ENCODE assay signal across 17 mouse cellular contexts in genomic region chr1:40106719-40107118, GRCm38 (mm10). TPM values are rescaled to one million over a fixed set of nuclear protein-coding genes. Genes with fewer than 3 reads are reported as not detected.
DNase-seq lines count a peak whose midpoint lies in the region; ATAC-seq and TF ChIP-seq lines count a peak whose summit lies in the region.
"Had no signal": no experiment of that assay in that cellular context is flagged by ENCODE, and none has a peak within 500 bp of the region (broad histone marks: within the 10 kb centered on the region; RNA-seq: fewer than 3 reads in every experiment).

No protein-coding gene starts in this region.

- TF ChIP-seq CTCF in stomach, postnatal 0 days (IDR thresholded peaks at IDR 0.05; ENCODE audit: low read depth) = no peak

- H3K4me2 ChIP-seq in heart, embryonic 11.5 days = no peak overlapping the region
- H3K4me2 ChIP-seq in lung, embryonic 16.5 days (ENCODE audit: low read depth, low read length) = no peak overlapping the region
- no peak overlapping the region for H3K4me2 ChIP-seq in stomach, postnatal 0 days (replicated peaks; ENCODE audit: low read depth)
- H3K4me2 ChIP-seq: liver, embryonic 15.5 days; neural tube, embryonic 12.5 days had no signal

- no peak overlapping the region for H3K27ac ChIP-seq in heart, embryonic 11.5 days (ENCODE audit: low read depth, low read length)
- no peak overlapping the region for H3K27ac ChIP-seq in lung, embryonic 16.5 days (ENCODE audit: low read length)
- H3K27ac ChIP-seq in stomach, postnatal 0 days (replicated peaks) = 0 out of 2 replicates have a peak overlapping the region, but pooled peaks have one; percentile 45
- H3K27ac ChIP-seq: liver, embryonic 15.5 days; neural tube, embryonic 12.5 days had no signal

- no peak overlapping the region for H3K9ac ChIP-seq in heart, embryonic 11.5 days (ENCODE audit: low read depth, low read length)
- H3K9ac ChIP-seq in lung, embryonic 16.5 days (ENCODE audit: low read length) = no peak overlapping the region
- no peak overlapping the region for H3K9ac ChIP-seq in stomach, postnatal 0 days (ENCODE audit: low read length)
- H3K9ac ChIP-seq: liver, embryonic 15.5 days; neural tube, embryonic 12.5 days had no signal

- no peaks in the 10 kb centered on the region for H3K4me1 ChIP-seq in heart, embryonic 11.5 days (ENCODE audit: control insufficient read depth, insufficient read depth, low read length)
- H3K4me1 ChIP-seq in lung, embryonic 16.5 days (replicated peaks; ENCODE audit: control insufficient read depth, insufficient read depth, low read length) = no peaks in the 10 kb centered on the region
- no peaks in the 10 kb centered on the region for H3K4me1 ChIP-seq in stomach, postnatal 0 days (replicated peaks; ENCODE audit: control insufficient read depth, insufficient read depth)
- H3K4me1 ChIP-seq: liver, embryonic 15.5 days; neural tube, embryonic 12.5 days had no signal

- no peak for ATAC-seq in heart, embryonic 11.5 days (replicated peaks; ENCODE audit: insufficient number of reproducible peaks, low FRiP score, low TSS enrichment)
- ATAC-seq in lung, embryonic 16.5 days (ENCODE audit: low read depth) = peak; percentile 69; the same call in 1 of the 2 replicates
- ATAC-seq in stomach, postnatal 0 days (ENCODE audit: low FRiP score, low TSS enrichment) = no peak; the same call in 1 of the 2 replicates
- no peak for ATAC-seq in megakaryocyte progenitor cell, adult 5-6 weeks (replicated peaks; ENCODE audit: poor library complexity)

- no peaks in the 10 kb centered on the region; the same call in 1 of the 2 replicates for H3K27me3 ChIP-seq in heart, embryonic 11.5 days (ENCODE audit: control insufficient read depth, insufficient read depth, low read length)
- H3K27me3 ChIP-seq in lung, embryonic 16.5 days (ENCODE audit: control insufficient read depth, insufficient read depth, low read depth, low read length) = no peaks in the 10 kb centered on the region
- H3K27me3 ChIP-seq in stomach, postnatal 0 days (ENCODE audit: control insufficient read depth, insufficient read depth, low read length) = no peaks in the 10 kb centered on the region
- H3K27me3 ChIP-seq: neural tube, embryonic 12.5 days had no signal

- H3K4me3 ChIP-seq in heart, embryonic 11.5 days (ENCODE audit: low read depth, low read length) = no peak overlapping the region
- no peak overlapping the region for H3K4me3 ChIP-seq in lung, embryonic 16.5 days (ENCODE audit: low read length)
- H3K4me3 ChIP-seq in stomach, postnatal 0 days (ENCODE audit: low read depth, low read length) = no peak overlapping the region
- H3K4me3 ChIP-seq: liver, embryonic 15.5 days; neural tube, embryonic 12.5 days had no signal

- intact Hi-C loops in heart, postnatal 14 days (cut with DNase I) = no loop called here

- DNase-seq in heart, adult 9 months (ENCODE audit: low spot score in 2 of 2) = peak; percentile 36 to 40
- DNase-seq in lung, postnatal 4 days = no peak
- peak; percentile 29 to 49 for DNase-seq in heart, postnatal 14 days
- DNase-seq in stomach, postnatal 0 days (ENCODE audit: low spot score) = no peak
- no peak for DNase-seq in cerebellum, postnatal 4 days (ENCODE audit: low spot score in 2 of 2)
- DNase-seq: adrenal gland, postnatal 10 days; cerebellum, adult 9-11 months; embryo, embryonic 11 days; kidney, postnatal 25 days; left cerebral cortex, postnatal 4 days; right cerebral cortex, postnatal 25 days had no signal

- no peaks in the 10 kb centered on the region for H3K36me3 ChIP-seq in heart, embryonic 11.5 days (ENCODE audit: control insufficient read depth, insufficient read depth, low read length)
- H3K36me3 ChIP-seq in lung, embryonic 16.5 days (ENCODE audit: control insufficient read depth, insufficient read depth, low read length) = no peaks in the 10 kb centered on the region
- no peaks in the 10 kb centered on the region for H3K36me3 ChIP-seq in stomach, postnatal 0 days (ENCODE audit: control insufficient read depth, insufficient read depth, low read length)
- H3K36me3 ChIP-seq: liver, embryonic 15.5 days; neural tube, embryonic 12.5 days had no signal

- TF ChIP-seq EP300 in stomach, postnatal 0 days (optimal IDR thresholded peaks at IDR 0.05) = no peak

- WGBS in heart, embryonic 11.5 days (ENCODE audit: insufficient replicate concordance) = 78% methylated on average over 4 of the region's 4 CpGs
- 47% methylated on average over 4 of the region's 4 CpGs for WGBS in lung, embryonic 16.5 days
- 39% methylated on average over 4 of the region's 4 CpGs for WGBS in stomach, postnatal 0 days

- H3K9me3 ChIP-seq in heart, embryonic 11.5 days (replicated peaks; ENCODE audit: control insufficient read depth, low read length) = no peaks in the 10 kb centered on the region
- H3K9me3 ChIP-seq in lung, embryonic 16.5 days (ENCODE audit: control insufficient read depth, low read length) = no peaks in the 10 kb centered on the region
- H3K9me3 ChIP-seq in stomach, postnatal 0 days (ENCODE audit: control insufficient read depth, low read length) = no peaks in the 10 kb centered on the region
- H3K9me3 ChIP-seq: liver, embryonic 15.5 days; neural tube, embryonic 12.5 days had no signal

RNA-seq across cellular contexts. Expression of gene Il1r2, which starts 32.8 kb away (rescaled TPM):
- polyA plus RNA-seq in heart, embryonic 11.5 days (2014; fragmentation: Nextera tagmentation; extraction: Ambion mirVana) = 0.14 and 0.97 TPM in 2 replicates
- polyA plus RNA-seq in lung, embryonic 16.5 days (2015; fragmentation: Nextera tagmentation; extraction: Ambion mirVana) = 0.69 and 1.1 TPM in 2 replicates
- total RNA-seq in heart, postnatal 14 days (2021) = under 1 TPM; 0.39 to 0.45 TPM
- polyA plus RNA-seq in stomach, postnatal 0 days (2015; fragmentation: Nextera tagmentation; extraction: Ambion mirVana) = 18.7 and 25.9 TPM in 2 replicates
- total RNA-seq in megakaryocyte progenitor cell, adult 5-6 weeks (2015) = 1.9 and 2.5 TPM in 2 replicates
- total RNA-seq in megakaryocyte progenitor cell, adult 5-6 weeks (2017) = 1.9 and 2.2 TPM in 2 replicates
- total RNA-seq: MEL had no signal

Comparison
In these comparisons a context has a peak if more than half of its experiments do, and no peak if none do; other contexts are left out.
1. DNase-seq: peak in heart, adult 9 months (2 of 2) and heart, postnatal 14 days (2 of 2); none in lung, postnatal 4 days (0 of 2), stomach, postnatal 0 days (single experiment) and cerebellum, postnatal 4 days (0 of 2).